Mouse (Mus musculus): Measurements from ENCODE around the gene Il1r1. TPM values are rescaled to one million over a fixed set of nuclear protein-coding genes. Genes with fewer than 3 reads are reported as not detected.

Gene Il1r1
- 45.8 and 47.6 TPM in 2 replicates for total RNA-seq (2017)

GRCm38 (mm10) chr1:40224539-40225284 is at the start of gene Il1r1:
Gene Il1r1 (plus strand): TSS chr1:40225080.
- peak; percentile 97 for ATAC-seq (replicated peaks in 1 of 2; ENCODE audit: insufficient read depth in 1 of 2, low FRiP score in 2 of 2, low TSS enrichment in 1 of 2, low read depth in 1 of 2, poor library complexity in 2 of 2, severe bottlenecking in 2 of 2)

GRCm38 (mm10) chr1:40175123-40175522 is 49.8 kb upstream of the Il1r1 start:
- ATAC-seq (replicated peaks in 1 of 2; ENCODE audit: insufficient read depth in 1 of 2, low FRiP score in 2 of 2, low TSS enrichment in 1 of 2, low read depth in 1 of 2, poor library complexity in 2 of 2, severe bottlenecking in 2 of 2): no peak

- no peak for ATAC-seq (replicated peaks in 1 of 2; ENCODE audit: insufficient read depth in 1 of 2, low FRiP score in 2 of 2, low TSS enrichment in 1 of 2, low read depth in 1 of 2, poor library complexity in 2 of 2, severe bottlenecking in 2 of 2)
These were observed 49.1 kb upstream of the Il1r1 start for GRCm38 (mm10) chr1:40175797-40176196.

- ATAC-seq (replicated peaks in 1 of 2; ENCODE audit: insufficient read depth in 1 of 2, low FRiP score in 2 of 2, low TSS enrichment in 1 of 2, low read depth in 1 of 2, poor library complexity in 2 of 2, severe bottlenecking in 2 of 2): no peak
These were observed 45.8 kb upstream of the Il1r1 start for GRCm38 (mm10) chr1:40179031-40179430.

GRCm38 (mm10) chr1:40179493-40179892 is 45.4 kb upstream of the Il1r1 start:
- no peak for ATAC-seq (replicated peaks in 1 of 2; ENCODE audit: insufficient read depth in 1 of 2, low FRiP score in 2 of 2, low TSS enrichment in 1 of 2, low read depth in 1 of 2, poor library complexity in 2 of 2, severe bottlenecking in 2 of 2)

DNA sequence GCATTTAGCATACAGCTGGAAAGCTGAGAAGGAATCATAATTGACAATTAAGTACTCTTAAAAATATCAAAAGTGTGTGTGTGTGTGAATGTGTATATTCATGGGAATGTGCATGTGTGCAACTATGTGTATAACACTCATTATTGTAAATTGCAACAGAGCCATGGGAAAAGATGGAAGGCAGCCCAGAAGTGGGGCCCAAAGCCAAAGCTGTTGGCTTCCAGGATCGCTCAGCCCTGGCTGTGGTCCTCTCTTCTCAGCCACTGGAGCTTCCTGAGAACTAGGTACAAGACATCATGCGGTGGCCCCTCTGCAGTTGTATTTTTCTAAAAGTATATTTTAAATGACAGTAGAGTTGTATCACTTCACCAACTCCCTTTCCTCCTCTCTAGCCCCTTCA is 44.0 kb upstream of the Il1r1 start:
- no peak for ATAC-seq (replicated peaks in 1 of 2; ENCODE audit: insufficient read depth in 1 of 2, low FRiP score in 2 of 2, low TSS enrichment in 1 of 2, low read depth in 1 of 2, poor library complexity in 2 of 2, severe bottlenecking in 2 of 2)

- ATAC-seq (replicated peaks in 1 of 2; ENCODE audit: insufficient read depth in 1 of 2, low FRiP score in 2 of 2, low TSS enrichment in 1 of 2, low read depth in 1 of 2, poor library complexity in 2 of 2, severe bottlenecking in 2 of 2): no peak
These were observed 43.2 kb upstream of the Il1r1 start for GRCm38 (mm10) chr1:40181716-40182115.

DNA sequence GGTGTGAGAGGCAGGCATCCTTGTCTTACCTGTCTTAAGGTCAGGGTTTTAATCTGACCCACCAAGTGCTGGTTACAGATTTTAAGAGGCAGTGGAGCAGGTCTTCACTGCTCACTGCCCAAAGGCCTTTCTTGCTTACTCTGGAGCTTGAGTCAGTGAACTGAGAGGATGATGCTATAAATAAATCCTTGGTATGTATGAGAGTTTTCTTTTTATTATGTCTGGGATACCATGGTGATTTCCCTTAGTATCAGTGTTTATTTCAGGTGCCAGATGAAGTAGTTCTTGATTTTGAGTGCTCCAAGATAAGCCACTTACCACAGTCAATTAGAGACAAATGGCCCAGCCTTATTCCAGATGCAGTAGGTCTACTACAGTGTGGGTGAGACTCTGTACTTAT is 41.5 kb upstream of the Il1r1 start:
- no peak for ATAC-seq (replicated peaks in 1 of 2; ENCODE audit: insufficient read depth in 1 of 2, low FRiP score in 2 of 2, low TSS enrichment in 1 of 2, low read depth in 1 of 2, poor library complexity in 2 of 2, severe bottlenecking in 2 of 2)

DNA sequence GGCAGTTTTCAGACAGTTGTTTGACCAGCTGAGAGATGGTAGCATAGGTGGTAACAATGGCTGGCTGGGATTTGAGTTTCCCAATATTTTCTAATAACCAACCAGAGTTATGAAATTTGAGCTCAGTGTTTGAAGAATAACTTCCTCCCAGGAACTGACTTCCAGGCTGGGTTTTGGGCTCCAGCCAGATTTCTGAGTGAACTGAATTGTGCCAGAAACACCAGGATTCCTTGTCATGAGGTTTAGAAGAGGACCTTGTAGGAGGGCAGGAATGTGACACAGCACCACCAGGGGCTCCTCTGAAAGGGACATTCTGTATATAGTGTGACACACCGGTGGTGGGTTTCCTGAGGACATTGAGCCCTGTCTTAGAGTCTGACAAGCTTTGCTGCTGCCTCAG is 36.9 kb upstream of the Il1r1 start:
- no peak for ATAC-seq (replicated peaks in 1 of 2; ENCODE audit: insufficient read depth in 1 of 2, low FRiP score in 2 of 2, low TSS enrichment in 1 of 2, low read depth in 1 of 2, poor library complexity in 2 of 2, severe bottlenecking in 2 of 2)

DNA sequence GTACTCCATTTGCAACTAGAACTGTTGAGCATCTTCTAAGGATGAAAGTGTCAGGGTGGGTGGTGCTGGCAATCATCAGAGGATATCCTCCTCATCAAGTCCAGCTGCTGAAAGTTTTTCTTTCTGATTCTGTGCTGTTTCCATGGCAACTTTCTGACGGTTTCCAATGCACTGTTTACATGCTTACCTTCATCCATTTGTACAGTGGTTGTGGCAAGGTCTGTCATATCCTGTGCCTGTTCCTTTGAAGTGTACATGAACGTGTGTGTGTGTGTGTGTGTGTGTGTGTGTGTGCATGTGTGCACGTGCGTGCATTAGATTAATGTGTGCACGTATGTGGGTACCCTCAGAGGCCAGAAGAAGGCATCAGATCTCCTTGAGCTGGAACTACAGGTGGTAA is 34.9 kb upstream of the Il1r1 start:
- no peak for ATAC-seq (replicated peaks in 1 of 2; ENCODE audit: insufficient read depth in 1 of 2, low FRiP score in 2 of 2, low TSS enrichment in 1 of 2, low read depth in 1 of 2, poor library complexity in 2 of 2, severe bottlenecking in 2 of 2)

DNA sequence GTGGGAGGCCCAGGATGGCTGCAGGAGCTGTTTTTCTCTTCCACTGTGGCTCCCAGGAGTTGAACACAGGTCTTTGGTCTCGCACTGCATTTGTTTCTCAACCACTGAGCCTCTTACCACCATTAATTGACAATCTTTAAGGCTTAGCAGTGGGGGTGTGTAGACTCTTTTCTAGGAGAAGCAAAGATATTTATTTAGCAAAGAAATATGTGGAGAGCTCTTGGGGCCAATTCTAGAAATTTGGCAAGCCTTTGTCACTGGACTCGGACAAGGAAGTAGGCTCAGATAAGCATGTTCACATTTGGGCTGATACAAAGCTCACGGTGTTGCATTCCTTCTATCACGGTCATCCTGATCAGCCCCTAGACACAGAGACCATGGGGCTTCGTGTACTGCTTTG is 34.0 kb upstream of the Il1r1 start:
- no peak for ATAC-seq (replicated peaks in 1 of 2; ENCODE audit: insufficient read depth in 1 of 2, low FRiP score in 2 of 2, low TSS enrichment in 1 of 2, low read depth in 1 of 2, poor library complexity in 2 of 2, severe bottlenecking in 2 of 2)

- ATAC-seq (replicated peaks in 1 of 2; ENCODE audit: insufficient read depth in 1 of 2, low FRiP score in 2 of 2, low TSS enrichment in 1 of 2, low read depth in 1 of 2, poor library complexity in 2 of 2, severe bottlenecking in 2 of 2): no peak
These were observed 30.6 kb upstream of the Il1r1 start for GRCm38 (mm10) chr1:40194279-40194678.

GRCm38 (mm10) chr1:40213337-40214159 is 11.3 kb upstream of the Il1r1 start:
- peak; percentile 64 to 77 for ATAC-seq (replicated peaks in 1 of 2; ENCODE audit: insufficient read depth in 1 of 2, low FRiP score in 2 of 2, low TSS enrichment in 1 of 2, low read depth in 1 of 2, poor library complexity in 2 of 2, severe bottlenecking in 2 of 2)

DNA sequence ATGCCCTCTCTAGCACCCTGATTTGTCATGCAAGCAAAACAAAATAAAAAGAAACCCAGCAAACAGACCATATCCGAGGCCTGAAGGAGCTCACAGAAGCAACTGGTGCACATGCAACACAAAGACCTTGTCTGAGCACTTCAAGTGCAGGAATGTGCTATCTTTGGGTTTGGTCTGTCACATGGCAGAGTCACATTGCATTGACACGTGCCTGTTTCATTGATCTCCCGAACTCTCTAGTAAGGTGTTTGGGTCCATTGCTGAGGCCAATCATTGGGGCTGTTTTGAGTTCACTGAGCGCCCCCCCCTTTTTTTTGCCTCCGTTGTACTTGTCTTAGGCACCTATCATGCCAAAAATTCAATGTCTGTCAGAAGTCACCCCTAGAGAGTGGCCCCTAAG is 7.4 kb upstream of the Il1r1 start:
- ATAC-seq (replicated peaks in 1 of 2; ENCODE audit: insufficient read depth in 1 of 2, low FRiP score in 2 of 2, low TSS enrichment in 1 of 2, low read depth in 1 of 2, poor library complexity in 2 of 2, severe bottlenecking in 2 of 2): no peak

GRCm38 (mm10) chr1:40218603-40219002 is 6.3 kb upstream of the Il1r1 start:
- ATAC-seq (replicated peaks in 1 of 2; ENCODE audit: insufficient read depth in 1 of 2, low FRiP score in 2 of 2, low TSS enrichment in 1 of 2, low read depth in 1 of 2, poor library complexity in 2 of 2, severe bottlenecking in 2 of 2): no peak

DNA sequence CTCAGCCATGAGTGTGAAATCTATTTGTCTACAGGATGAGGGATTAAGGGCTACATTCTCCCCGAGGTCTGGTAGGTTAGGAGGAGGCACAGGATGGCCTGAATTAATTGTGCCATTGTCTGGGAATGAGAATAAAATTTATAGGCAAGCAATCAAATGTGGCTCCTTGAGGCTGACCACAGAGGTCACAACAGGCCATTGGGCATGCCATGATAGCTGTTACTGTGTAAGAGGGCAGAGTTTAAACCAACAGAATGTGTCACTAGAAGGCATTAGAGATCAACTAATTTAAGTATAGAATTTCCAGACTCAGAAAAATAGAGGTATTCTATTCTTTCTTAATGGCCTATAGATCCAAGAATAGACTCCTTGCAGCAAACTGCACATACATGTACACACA is 4.3 kb upstream of the Il1r1 start:
- ATAC-seq (replicated peaks in 1 of 2; ENCODE audit: insufficient read depth in 1 of 2, low FRiP score in 2 of 2, low TSS enrichment in 1 of 2, low read depth in 1 of 2, poor library complexity in 2 of 2, severe bottlenecking in 2 of 2): no peak

- ATAC-seq (replicated peaks in 1 of 2; ENCODE audit: insufficient read depth in 1 of 2, low FRiP score in 2 of 2, low TSS enrichment in 1 of 2, low read depth in 1 of 2, poor library complexity in 2 of 2, severe bottlenecking in 2 of 2): no peak
These were observed 3.0 kb upstream of the Il1r1 start for GRCm38 (mm10) chr1:40221864-40222263.

DNA sequence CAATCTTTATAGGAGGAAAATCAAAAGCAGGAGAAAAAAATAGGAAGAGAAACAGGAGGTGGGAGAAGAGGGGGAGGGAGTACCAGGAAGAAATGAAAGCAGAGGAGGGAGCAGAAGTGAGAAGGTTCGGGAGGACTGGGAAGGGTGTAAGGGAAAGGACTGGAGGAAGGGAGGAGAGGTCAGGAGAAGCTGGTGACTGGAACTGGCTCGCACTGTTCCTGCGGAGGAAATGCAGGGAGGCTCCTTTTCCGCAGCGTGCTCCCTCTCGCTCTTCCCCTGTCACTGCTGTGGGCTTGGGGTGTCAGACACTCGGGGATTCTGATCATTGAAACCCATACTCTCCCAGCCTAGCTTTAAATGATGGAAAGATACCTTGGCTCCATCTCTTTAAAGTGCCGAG is 2.2 kb upstream of the Il1r1 start:
- no peak for ATAC-seq (replicated peaks in 1 of 2; ENCODE audit: insufficient read depth in 1 of 2, low FRiP score in 2 of 2, low TSS enrichment in 1 of 2, low read depth in 1 of 2, poor library complexity in 2 of 2, severe bottlenecking in 2 of 2)

DNA sequence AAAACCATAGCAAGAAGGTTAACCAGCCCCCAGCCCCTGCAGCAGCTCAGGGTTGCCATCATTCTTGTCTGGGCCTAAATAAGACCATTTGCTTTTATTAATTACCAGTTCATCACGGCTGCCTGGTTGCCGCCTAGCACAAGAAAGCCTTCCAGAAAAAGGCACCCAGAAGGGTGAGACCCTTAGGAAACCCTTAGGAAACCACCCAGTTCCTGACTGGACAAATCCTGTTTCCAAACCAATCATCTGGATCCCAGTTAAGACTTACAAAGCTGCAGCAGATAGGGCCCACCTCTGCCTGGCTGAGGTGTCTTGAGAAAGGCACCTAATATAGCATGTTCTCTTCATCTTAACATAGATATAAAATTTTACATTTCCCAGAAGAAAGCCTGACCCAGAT is 1.3 kb upstream of the Il1r1 start:
- ATAC-seq (replicated peaks in 1 of 2; ENCODE audit: insufficient read depth in 1 of 2, low FRiP score in 2 of 2, low TSS enrichment in 1 of 2, low read depth in 1 of 2, poor library complexity in 2 of 2, severe bottlenecking in 2 of 2): no peak

Measured in hematopoietic stem cell, adult 5-6 weeks (primary cell).